Mouse (Mus musculus) myocyte (in vitro differentiated cells): ENCODE data around the gene Akr1cl.

Experiments
- CEBPB ChIP-seq: IDR thresholded peaks from 2 replicates; pipeline ENCODE4 v1.6.1; 2011; ENCODE audit warnings: mild to moderate bottlenecking, moderate library complexity; ENCODE audit not compliant: poor library complexity, insufficient read depth, severe bottlenecking
- MAX ChIP-seq: IDR thresholded peaks from one replicate; pipeline ENCODE4 v1.6.1; 2011; ENCODE audit warnings: low read depth, mild to moderate bottlenecking, control low read depth
- MYOG ChIP-seq, 3 experiments: IDR thresholded peaks; one replicate each; pipeline ENCODE4 v1.6.1; 2011; ENCODE audit warnings: control low read depth in 2 of 3, low read depth in 2 of 3, mild to moderate bottlenecking in 2 of 3; ENCODE audit not compliant: insufficient read length in 2 of 3, control insufficient read depth in 1 of 3, insufficient read depth in 1 of 3
- POLR2A ChIP-seq: IDR thresholded peaks from one replicate; pipeline ENCODE4 v1.6.1; 2011; ENCODE audit warnings: low read depth, mild to moderate bottlenecking, control low read depth, moderate library complexity; ENCODE audit not compliant: insufficient read length
- POLR2AphosphoS2 ChIP-seq: IDR thresholded peaks from one replicate; pipeline ENCODE4 v1.6.1; 2011; ENCODE audit warnings: low read depth, control low read depth; ENCODE audit not compliant: insufficient read length
- TCF12 ChIP-seq: IDR thresholded peaks from one replicate; pipeline ENCODE4 v1.6.1; 2011; ENCODE audit warnings: mild to moderate bottlenecking, control low read depth; ENCODE audit not compliant: poor library complexity, insufficient read depth, severe bottlenecking
- USF1 ChIP-seq: IDR thresholded peaks from one replicate; pipeline ENCODE4 v1.6.1; 2011; ENCODE audit warnings: low read depth, mild to moderate bottlenecking, control low read depth, moderate library complexity

GRCm38 (mm10) chr1:64986120-64986519 lies 46.4 kb downstream of the Akr1cl start:
- no peak for TF ChIP-seq POLR2A
- no peak for TF ChIP-seq USF1
- TF ChIP-seq POLR2AphosphoS2 = no peak
- no peak for TF ChIP-seq TCF12
- 0 out of 2 replicates have a peak, but pooled peaks have one; percentile 34 for TF ChIP-seq CEBPB
- no peak for TF ChIP-seq MYOG (IDR thresholded peaks at IDR 0.05; ENCODE audit: control insufficient read depth in 1 of 3, insufficient read depth in 1 of 3, insufficient read length in 2 of 3, low read depth in 2 of 3)
- no peak for TF ChIP-seq MAX
